Mouse (Mus musculus) hindbrain, embryonic 15.5 days (tissue): ENCODE results near the gene Meox1. TPM values are rescaled to one million over a fixed set of nuclear protein-coding genes. Genes with fewer than 3 reads are reported as not detected.

ENCODE experiments used
- ATAC-seq: fragments of 200-750 bp; cut with Nextera tagmentation; 2 replicates; pipeline ENCODE4 v1.8.0; 2017; ENCODE audit warnings: low read depth, moderate number of reproducible peaks, moderate TSS enrichment; ENCODE audit not compliant: low FRiP score
- H3K27ac ChIP-seq: fragments of 300-500 bp; sonication (generic); replicated peaks from 2 replicates; pipeline ENCODE4 v1.5.1; 2015; ENCODE audit warnings: mild to moderate bottlenecking, inconsistent platforms
- H3K27me3 ChIP-seq: fragments of 300-500 bp; sonication (generic); 2 replicates; pipeline ENCODE4 v1.6.1; 2015; ENCODE audit warnings: control low read depth, inconsistent platforms
- H3K36me3 ChIP-seq: fragments of 300-500 bp; sonication (generic); 2 replicates; pipeline ENCODE4 v1.6.1; 2015; ENCODE audit warnings: control low read depth, inconsistent platforms
- H3K4me1 ChIP-seq: fragments of 300-500 bp; sonication (generic); replicated peaks from 2 replicates; pipeline ENCODE4 v1.6.1; 2015; ENCODE audit warnings: control low read depth, inconsistent platforms
- H3K4me2 ChIP-seq: fragments of 300-500 bp; sonication (generic); 2 replicates; pipeline ENCODE4 v1.6.1; 2015; ENCODE audit warnings: moderate library complexity, mild to moderate bottlenecking, inconsistent platforms
- H3K4me3 ChIP-seq: fragments of 300-500 bp; sonication (generic); 2 replicates; pipeline ENCODE4 v1.5.1; 2015; ENCODE audit warnings: mild to moderate bottlenecking, inconsistent platforms
- H3K9ac ChIP-seq: fragments of 300-500 bp; sonication (generic); 2 replicates; pipeline ENCODE4 v1.6.1; 2015; ENCODE audit warnings: inconsistent platforms
- H3K9me3 ChIP-seq: fragments of 300-500 bp; sonication (generic); 2 replicates; pipeline ENCODE4 v1.6.1; 2016; ENCODE audit warnings: control low read depth, inconsistent platforms
- WGBS: fragments of 180-500 bp; shearing (Covaris S2); methylation state at CpG from one replicate; pipeline ENCODE4 v1.1.7; 2015; 5-methylcytosine and 5-hydroxymethylcytosine counted together
- polyA plus RNA-seq: library from polyadenylated mRNA; unstranded; fragments of >200 nt; fragmentation: Nextera tagmentation; extraction: Ambion mirVana; gene quantifications from 2 replicates; pipeline ENCODE4 v1.2.1, GENCODE M21; 2015

Gene Meox1
- polyA plus RNA-seq, 1 experiment from 2014 or later, result 0.51 TPM

- Histone ChIP-seq H3K9ac (no peak overlapping the region), H3K4me1 (0 out of 2 replicates have a peak, but pooled peaks cover 2% of the 10 kb centered on the region), H3K9me3 (no peaks in the 10 kb centered on the region), H3K4me3 (no peak overlapping the region), H3K36me3 (no peaks in the 10 kb centered on the region), H3K27me3 (peaks cover 14% of the 10 kb centered on the region), H3K27ac (no peak overlapping the region), H3K4me2 (no peak overlapping the region)
- no peak for ATAC-seq
- 84% methylated on average over 12 of the region's 12 CpGs for WGBS
These were observed 27.3 kb upstream of the Meox1 start for GRCm38 (mm10) chr11:101921361-101921952.

GRCm38 (mm10) chr11:101919660-101920059 lies 25.5 kb upstream of the Meox1 start:
- Histone ChIP-seq H3K4me2 (no peak overlapping the region), H3K4me3 (no peak overlapping the region), H3K4me1 (0 out of 2 replicates have a peak, but pooled peaks cover 2% of the 10 kb centered on the region), H3K9ac (no peak overlapping the region), H3K9me3 (no peaks in the 10 kb centered on the region), H3K27ac (no peak overlapping the region), H3K27me3 (peaks cover 14% of the 10 kb centered on the region), H3K36me3 (no peaks in the 10 kb centered on the region)
- ATAC-seq, result peak; percentile 65; the same call in 1 of the 2 replicates
- WGBS, result 0% methylated on average over 6 of the region's 6 CpGs

GRCm38 (mm10) chr11:101918609-101919008 lies 24.4 kb upstream of the Meox1 start:
- H3K27me3 ChIP-seq, result peaks cover 14% of the 10 kb centered on the region
- no peak overlapping the region for H3K4me3 ChIP-seq
- no peaks in the 10 kb centered on the region for H3K9me3 ChIP-seq
- no peak overlapping the region for H3K4me2 ChIP-seq
- 80% methylated on average over 3 of the region's 3 CpGs for WGBS
- no peak overlapping the region for H3K27ac ChIP-seq
- no peak for ATAC-seq
- no peaks in the 10 kb centered on the region for H3K36me3 ChIP-seq
- H3K4me1 ChIP-seq, result 0 out of 2 replicates have a peak, but pooled peaks cover 2% of the 10 kb centered on the region
- H3K9ac ChIP-seq, result no peak overlapping the region

GRCm38 (mm10) chr11:101916772-101917171 lies 22.6 kb upstream of the Meox1 start:
- Histone ChIP-seq H3K27me3 (peaks cover 11% of the 10 kb centered on the region), H3K36me3 (no peaks in the 10 kb centered on the region), H3K27ac (no peak overlapping the region), H3K9me3 (no peaks in the 10 kb centered on the region), H3K4me2 (no peak overlapping the region), H3K4me3 (no peak overlapping the region), H3K9ac (no peak overlapping the region), H3K4me1 (0 out of 2 replicates have a peak, but pooled peaks cover 2% of the 10 kb centered on the region)
- ATAC-seq, result no peak
- WGBS, result 67% methylated on average over 3 of the region's 3 CpGs

- Histone ChIP-seq H3K27ac (no peak overlapping the region), H3K27me3 (peaks cover 10% of the 10 kb centered on the region), H3K4me1 (no peaks in the 10 kb centered on the region), H3K9me3 (no peaks in the 10 kb centered on the region), H3K4me2 (no peak overlapping the region), H3K36me3 (no peaks in the 10 kb centered on the region), H3K4me3 (no peak overlapping the region), H3K9ac (no peak overlapping the region)
- ATAC-seq, result no peak
- WGBS, result 60% methylated on average over 8 of the region's 8 CpGs
These were observed 19.4 kb upstream of the Meox1 start for GRCm38 (mm10) chr11:101913591-101913990.

- WGBS, result 67% methylated on average over 4 of the region's 4 CpGs
- no peak overlapping the region for H3K9ac ChIP-seq
These were observed 17.8 kb upstream of the Meox1 start for GRCm38 (mm10) chr11:101911855-101912579.

GRCm38 (mm10) chr11:101910230-101910946 lies 16.2 kb upstream of the Meox1 start:
- H3K27me3 ChIP-seq, result peaks cover 6% of the 10 kb centered on the region; the same call in 1 of the 2 replicates
- H3K4me2 ChIP-seq, result no peak overlapping the region
- no peaks in the 10 kb centered on the region for H3K9me3 ChIP-seq
- H3K36me3 ChIP-seq, result no peaks in the 10 kb centered on the region
- 29% methylated on average over 21 of the region's 21 CpGs for WGBS
- H3K27ac ChIP-seq, result no peak overlapping the region
- no peak overlapping the region for H3K9ac ChIP-seq
- no peak overlapping the region for H3K4me3 ChIP-seq
- ATAC-seq, result peak; percentile 59; the same call in 1 of the 2 replicates
- no peaks in the 10 kb centered on the region for H3K4me1 ChIP-seq

More at GRCm38 (mm10) chr11:101911855-101912579, 17.8 kb upstream of the Meox1 start:
- no peaks in the 10 kb centered on the region for H3K36me3 ChIP-seq
- no peaks in the 10 kb centered on the region for H3K9me3 ChIP-seq
- no peaks in the 10 kb centered on the region for H3K4me1 ChIP-seq
- no peak overlapping the region for H3K27ac ChIP-seq
- no peak overlapping the region for H3K4me3 ChIP-seq
- no peak overlapping the region for H3K4me2 ChIP-seq
- ATAC-seq, result no peak
- H3K27me3 ChIP-seq, result no peaks in the 10 kb centered on the region

- H3K4me1 ChIP-seq, result no peaks in the 10 kb centered on the region
- H3K9ac ChIP-seq, result no peak overlapping the region
- no peak overlapping the region for H3K4me2 ChIP-seq
- no peak overlapping the region for H3K4me3 ChIP-seq
- no peaks in the 10 kb centered on the region for H3K36me3 ChIP-seq
- ATAC-seq, result no peak
- H3K27ac ChIP-seq, result no peak overlapping the region
- WGBS, result 58% methylated on average over 6 of the region's 6 CpGs
- no peaks in the 10 kb centered on the region for H3K9me3 ChIP-seq
- peaks cover 6% of the 10 kb centered on the region; the same call in 1 of the 2 replicates for H3K27me3 ChIP-seq
These were observed 14.6 kb upstream of the Meox1 start for GRCm38 (mm10) chr11:101908777-101909176.

GRCm38 (mm10) chr11:101905115-101905514 lies 10.9 kb upstream of the Meox1 start:
- no peaks in the 10 kb centered on the region for H3K9me3 ChIP-seq
- peak; percentile 51; the same call in 1 of the 2 replicates for ATAC-seq
- H3K9ac ChIP-seq, result no peak overlapping the region
- no peak overlapping the region for H3K27ac ChIP-seq
- no peak overlapping the region for H3K4me3 ChIP-seq
- H3K4me2 ChIP-seq, result no peak overlapping the region
- 25% methylated on average over 13 of the region's 13 CpGs for WGBS
- no peaks in the 10 kb centered on the region for H3K4me1 ChIP-seq
- peaks cover 6% of the 10 kb centered on the region; the same call in 1 of the 2 replicates for H3K27me3 ChIP-seq
- H3K36me3 ChIP-seq, result no peaks in the 10 kb centered on the region

GRCm38 (mm10) chr11:101901309-101901708 lies 7.1 kb upstream of the Meox1 start:
- Histone ChIP-seq H3K27ac (no peak overlapping the region), H3K27me3 (peaks cover under 1% of the 10 kb centered on the region; the same call in 1 of the 2 replicates), H3K9me3 (no peaks in the 10 kb centered on the region), H3K4me3 (no peak overlapping the region), H3K36me3 (no peaks in the 10 kb centered on the region), H3K4me1 (0 out of 2 replicates have a peak, but pooled peaks cover 3% of the 10 kb centered on the region), H3K4me2 (no peak overlapping the region), H3K9ac (no peak overlapping the region)
- no peak for ATAC-seq
- WGBS, result 74% methylated on average over 8 of the region's 8 CpGs

- H3K4me2 ChIP-seq, result no peak overlapping the region
- H3K36me3 ChIP-seq, result no peaks in the 10 kb centered on the region
- peaks cover 2% of the 10 kb centered on the region; the same call in 1 of the 2 replicates for H3K27me3 ChIP-seq
- 91% methylated on average over 4 of the region's 4 CpGs for WGBS
- H3K4me1 ChIP-seq, result 0 out of 2 replicates have a peak, but pooled peaks cover 3% of the 10 kb centered on the region
- no peak for ATAC-seq
- H3K9ac ChIP-seq, result no peak overlapping the region
- H3K4me3 ChIP-seq, result no peak overlapping the region
- H3K9me3 ChIP-seq, result no peaks in the 10 kb centered on the region
- H3K27ac ChIP-seq, result no peak overlapping the region
These were observed 4.2 kb upstream of the Meox1 start for GRCm38 (mm10) chr11:101898328-101898727.
